Comparison of ENCODE assay signal across 19 mouse cellular contexts in the genomic region with DNA sequence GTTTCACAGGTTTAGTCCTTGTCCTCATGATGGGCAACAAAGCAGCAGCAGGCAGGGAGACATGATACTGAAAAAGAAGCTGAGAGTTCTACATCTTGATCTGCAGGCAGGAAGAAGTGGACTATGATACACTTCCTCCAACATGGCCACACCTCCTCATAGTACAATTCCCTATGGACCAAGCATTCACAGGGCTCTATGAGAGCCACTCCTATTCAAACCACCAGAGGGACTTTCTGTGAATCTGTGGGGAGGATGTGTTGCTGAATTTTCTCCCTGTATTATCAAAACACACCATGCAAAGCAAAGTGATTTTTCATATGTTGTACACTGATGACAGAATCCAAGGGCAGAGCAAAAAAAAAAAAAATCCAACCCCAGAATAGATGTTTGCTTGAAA.
A peak's percentile ranks its signal among the peaks of the same experiment; 100 is the strongest.
DNase-seq lines count a peak whose midpoint lies in the region; TF ChIP-seq lines count a peak whose summit lies in the region.
"Had no signal": no experiment of that assay in that cellular context is flagged by ENCODE, and none has a peak within 500 bp of the region (broad histone marks: within the 10 kb centered on the region; RNA-seq: fewer than 3 reads in every experiment).

No protein-coding gene starts in this region.

- no peak overlapping the region for H3K4me3 ChIP-seq in gastrocnemius, adult 2 months
- no peak overlapping the region for H3K4me3 ChIP-seq in layer of hippocampus, adult 2 months
- H3K4me3 ChIP-seq: embryonic facial prominence, embryonic 10.5 days; forebrain, embryonic 13.5 days; heart, embryonic 15.5 days; hindbrain, embryonic 13.5 days had no signal

- DNase-seq in gastrocnemius, adult 2 months, result no peak
- DNase-seq in gastrocnemius, adult 18-20 months (ENCODE audit: low spot score), result no peak
- peak; percentile 3 to 8 for DNase-seq in heart, adult 9 months (ENCODE audit: low spot score in 2 of 2)
- DNase-seq in heart, postnatal 36 days, result no peak
- no peak for DNase-seq in layer of hippocampus, adult 2 months (ENCODE audit: low spot score in 2 of 2)
- DNase-seq in layer of hippocampus, postnatal 10 days (ENCODE audit: low spot score in 2 of 2), result no peak
- DNase-seq in thymus, postnatal 14 days, result no peak
- DNase-seq: adrenal gland, adult 8-10 months; adrenal gland, postnatal 36 days; cerebellum, adult 2 months; cerebellum, postnatal 10 days; forebrain, postnatal 0 days; gastrocnemius, postnatal 36 days; kidney, adult 8-10 months had no signal

- intact Hi-C loops in gastrocnemius, adult 2 months (cut with DNase I), result no loop called here
- intact Hi-C loops in heart, postnatal 36 days (cut with DNase I), result no loop called here

- TF ChIP-seq CTCF in gastrocnemius, adult 2 months (IDR thresholded peaks at IDR 0.05), result 0 out of 2 replicates have a peak, but pooled peaks have one; percentile 6
- TF ChIP-seq CTCF in layer of hippocampus, adult 2 months (conservative IDR thresholded peaks at IDR 0.05), result peak; percentile 25

- H3K27ac ChIP-seq in gastrocnemius, adult 2 months, result no peak overlapping the region
- no peak overlapping the region for H3K27ac ChIP-seq in layer of hippocampus, adult 2 months
- H3K27ac ChIP-seq: embryonic facial prominence, embryonic 10.5 days; forebrain, embryonic 13.5 days; heart, embryonic 15.5 days; hindbrain, embryonic 13.5 days; hindbrain, postnatal 0 days had no signal

Comparison
In these comparisons a context has a peak if more than half of its experiments do, and no peak if none do; other contexts are left out.
1. DNase-seq: peak in heart, adult 9 months (2 of 2); none in gastrocnemius, adult 2 months (single experiment), gastrocnemius, adult 18-20 months (single experiment), heart, postnatal 36 days (0 of 2), layer of hippocampus, adult 2 months (0 of 2), layer of hippocampus, postnatal 10 days (0 of 2) and thymus, postnatal 14 days (single experiment).